Mouse (Mus musculus) heart, embryonic 16.5 days (tissue): ENCODE data around the gene Copz2. TPM values are rescaled to one million over a fixed set of nuclear protein-coding genes. Genes with fewer than 3 reads are reported as not detected.

Experiments used
- ATAC-seq: fragments of 200-750 bp; cut with Nextera tagmentation; replicated peaks from 2 replicates; pipeline ENCODE4 v1.8.0; 2017; ENCODE audit warnings: moderate number of reproducible peaks; ENCODE audit not compliant: insufficient read depth, low FRiP score; ENCODE audit errors: extremely low read depth
- H3K27ac ChIP-seq: fragments of 300-500 bp; sonication (generic); 2 replicates; pipeline ENCODE4 v1.5.1; 2014; ENCODE audit warnings: mild to moderate bottlenecking, low read length, control low read depth, moderate library complexity
- H3K27me3 ChIP-seq: fragments of 300-500 bp; sonication (generic); 2 replicates; pipeline ENCODE4 v1.6.1; 2014; ENCODE audit warnings: low read length, mixed read lengths; ENCODE audit not compliant: control insufficient read depth, insufficient read depth
- H3K36me3 ChIP-seq: fragments of 300-500 bp; sonication (generic); 2 replicates; pipeline ENCODE4 v1.6.1; 2014; ENCODE audit not compliant: control insufficient read depth, insufficient read depth
- H3K4me1 ChIP-seq: fragments of 300-500 bp; sonication (generic); 2 replicates; pipeline ENCODE4 v1.6.1; 2014; ENCODE audit warnings: low read length, mixed read lengths; ENCODE audit not compliant: control insufficient read depth, insufficient read depth
- H3K4me2 ChIP-seq: fragments of 300-500 bp; sonication (generic); 2 replicates; pipeline ENCODE4 v1.6.1; 2014; ENCODE audit warnings: low read depth, mild to moderate bottlenecking, control low read depth, low read length
- H3K4me3 ChIP-seq: fragments of 300-500 bp; sonication (generic); 2 replicates; pipeline ENCODE4 v1.5.1; 2014; ENCODE audit warnings: mild to moderate bottlenecking, control low read depth, low read length
- H3K9ac ChIP-seq: fragments of 300-500 bp; sonication (generic); 2 replicates; pipeline ENCODE4 v1.6.1; 2014; ENCODE audit warnings: low read length, control low read depth
- H3K9me3 ChIP-seq: fragments of 300-500 bp; sonication (generic); replicated peaks from 2 replicates; pipeline ENCODE4 v1.6.1; 2016; ENCODE audit warnings: low read length; ENCODE audit not compliant: control insufficient read depth
- WGBS: fragments of 180-500 bp; shearing (Covaris S2); extraction: QIAGEN DNeasy Blood & Tissue Kit; methylation state at CpG from one replicate; pipeline ENCODE4 v1.1.7; 2014; 5-methylcytosine and 5-hydroxymethylcytosine counted together
- polyA plus RNA-seq: library from polyadenylated mRNA; unstranded; fragments of >200 nt; fragmentation: Nextera tagmentation; extraction: Ambion mirVana; gene quantifications from 2 replicates; pipeline ENCODE4 v1.2.1, GENCODE M21; 2015

The Copz2 gene
- polyA plus RNA-seq, 1 experiment from 2014 or later = 129 TPM

DNA sequence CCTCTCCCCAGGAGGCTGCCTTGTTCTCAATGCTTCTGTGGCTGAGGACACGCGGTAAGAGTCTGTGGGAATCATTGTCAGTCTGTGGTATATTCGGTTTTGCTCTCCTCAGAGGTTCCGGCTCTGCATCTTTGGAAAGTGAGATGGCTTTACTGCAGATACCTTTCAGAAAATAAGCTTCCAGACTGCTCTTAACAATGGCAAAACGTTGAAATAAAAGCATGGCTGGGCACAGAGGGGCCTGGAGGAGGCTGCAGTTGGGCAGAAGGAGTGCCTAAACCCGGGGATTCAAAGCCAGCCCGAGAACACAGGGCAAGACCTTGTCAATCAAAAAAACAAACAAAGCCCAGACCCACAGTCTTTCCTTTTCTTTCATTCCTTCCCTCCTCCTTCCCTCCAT is 29.7 kb downstream of the Copz2 start:
- H3K27me3 ChIP-seq = peaks cover 7% of the 10 kb centered on the region
- WGBS = 43% methylated on average over 7 of the region's 7 CpGs
- ATAC-seq = no peak
- H3K4me2 ChIP-seq = no peak overlapping the region
- no peaks in the 10 kb centered on the region for H3K9me3 ChIP-seq
- no peak overlapping the region for H3K4me3 ChIP-seq
- H3K36me3 ChIP-seq = no peaks in the 10 kb centered on the region
- H3K27ac ChIP-seq = no peak overlapping the region
- peaks cover 3% of the 10 kb centered on the region; the same call in 1 of the 2 replicates for H3K4me1 ChIP-seq
- H3K9ac ChIP-seq = no peak overlapping the region

DNA sequence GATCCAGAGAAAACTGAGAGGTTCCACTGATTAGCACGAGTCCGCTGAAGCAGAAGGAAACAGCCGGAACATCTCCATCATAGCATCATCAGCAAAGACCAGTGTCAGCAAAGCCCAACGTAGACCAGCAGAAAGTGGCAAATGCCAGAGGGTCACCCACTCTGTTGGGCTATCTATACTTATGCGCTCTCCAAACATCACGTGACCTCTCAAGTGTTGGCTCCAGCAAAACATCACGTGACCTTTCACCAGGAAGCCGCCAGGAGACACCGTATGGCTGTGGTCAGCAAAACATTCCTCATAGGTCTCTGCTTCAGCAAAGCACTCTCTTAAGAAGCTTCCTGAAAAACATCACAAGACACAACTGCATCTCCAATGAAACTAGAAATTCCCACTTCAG is 30.6 kb downstream of the Copz2 start:
- ATAC-seq = no peak
- WGBS = 51% methylated on average over 9 of the region's 9 CpGs
- H3K4me1 ChIP-seq = peaks cover 3% of the 10 kb centered on the region; the same call in 1 of the 2 replicates
- H3K36me3 ChIP-seq = no peaks in the 10 kb centered on the region
- no peak overlapping the region for H3K9ac ChIP-seq
- H3K4me2 ChIP-seq = no peak overlapping the region
- peaks cover 2% of the 10 kb centered on the region; the same call in 1 of the 2 replicates for H3K27me3 ChIP-seq
- H3K4me3 ChIP-seq = no peak overlapping the region
- no peaks in the 10 kb centered on the region for H3K9me3 ChIP-seq
- no peak overlapping the region for H3K27ac ChIP-seq

DNA sequence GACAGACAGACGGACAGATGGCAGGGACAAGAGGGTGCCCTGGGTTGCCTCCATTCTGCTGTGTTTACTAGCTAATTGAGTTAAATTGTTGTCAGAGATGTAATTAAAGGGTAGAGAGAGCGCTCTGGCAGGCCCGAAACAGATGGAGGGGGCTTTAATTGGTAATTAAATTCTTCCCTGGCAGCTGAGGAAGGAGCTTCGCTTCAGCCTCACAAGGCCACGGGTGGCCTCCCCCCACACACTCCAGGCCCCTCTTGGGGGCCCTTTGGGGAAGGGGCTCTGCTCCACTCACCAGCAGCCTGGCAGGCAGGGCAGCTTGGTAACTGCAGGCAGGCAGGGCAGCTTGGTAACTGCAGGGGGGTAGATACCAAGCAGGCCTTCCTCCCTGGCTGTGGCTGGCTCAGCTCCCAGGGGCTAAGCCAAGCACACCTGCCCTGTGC is 36.3 kb downstream of the Copz2 start:
- Histone ChIP-seq H3K9ac (no peak overlapping the region), H3K9me3 (no peaks in the 10 kb centered on the region), H3K4me1 (no peaks in the 10 kb centered on the region), H3K27me3 (no peaks in the 10 kb centered on the region), H3K4me2 (no peak overlapping the region), H3K4me3 (no peak overlapping the region), H3K36me3 (no peaks in the 10 kb centered on the region), H3K27ac (no peak overlapping the region)
- ATAC-seq = no peak
- 66% methylated on average over 5 of the region's 5 CpGs for WGBS

- no peaks in the 10 kb centered on the region for H3K36me3 ChIP-seq
- H3K4me3 ChIP-seq = no peak overlapping the region
- no peaks in the 10 kb centered on the region for H3K4me1 ChIP-seq
- no peak overlapping the region for H3K9ac ChIP-seq
- no peak for ATAC-seq
- H3K9me3 ChIP-seq = no peaks in the 10 kb centered on the region
- H3K27ac ChIP-seq = no peak overlapping the region
- no peak overlapping the region for H3K4me2 ChIP-seq
- no peaks in the 10 kb centered on the region for H3K27me3 ChIP-seq
- 73% methylated on average over 8 of the region's 8 CpGs for WGBS
Measured at GRCm38 (mm10) chr11:96886942-96887546, 37.4 kb downstream of the Copz2 start.

GRCm38 (mm10) chr11:96891784-96892527 is 42.3 kb downstream of the Copz2 start:
- Histone ChIP-seq H3K27me3 (peaks cover 3% of the 10 kb centered on the region; the same call in 1 of the 2 replicates), H3K9ac (no peak overlapping the region), H3K36me3 (no peaks in the 10 kb centered on the region), H3K4me1 (no peaks in the 10 kb centered on the region), H3K27ac (no peak overlapping the region), H3K4me3 (no peak overlapping the region), H3K9me3 (no peaks in the 10 kb centered on the region), H3K4me2 (no peak overlapping the region)
- 55% methylated on average over 14 of the region's 14 CpGs for whole genome bisulfite sequencing
- ATAC-seq = no peak

DNA sequence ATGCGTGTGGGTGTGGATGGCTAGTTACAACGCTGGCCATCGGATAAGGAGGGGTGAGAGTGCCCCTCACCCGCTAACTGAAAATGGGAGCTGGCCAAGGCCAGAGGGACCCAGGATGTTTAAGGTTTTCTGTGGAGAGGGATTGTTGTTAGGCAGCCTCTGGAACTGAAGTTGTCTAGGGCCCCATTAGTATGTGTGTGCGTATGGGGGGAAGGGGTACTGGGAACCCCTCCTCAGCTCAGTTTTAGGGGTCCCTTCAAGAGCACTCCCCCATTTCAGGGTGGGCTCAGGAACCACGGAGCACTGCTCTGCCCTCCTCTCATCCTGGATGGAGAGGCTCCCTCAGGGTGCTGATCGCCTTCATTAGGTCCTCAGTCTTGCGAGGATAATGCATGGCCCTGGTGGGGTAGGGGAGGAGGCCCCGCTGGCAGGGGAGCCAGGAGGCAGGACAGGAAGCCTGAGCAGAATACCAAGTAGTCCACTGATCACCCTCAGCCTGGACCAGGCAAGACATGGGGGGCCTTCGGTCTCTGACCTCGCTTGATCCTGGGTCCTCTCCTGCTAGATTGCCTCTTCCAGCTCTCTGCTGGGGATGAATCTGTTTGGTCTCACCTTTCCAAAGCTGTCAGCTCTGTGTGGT is 43.7 kb downstream of the Copz2 start:
- Histone ChIP-seq H3K27me3 (peaks cover 3% of the 10 kb centered on the region; the same call in 1 of the 2 replicates), H3K4me3 (no peak overlapping the region), H3K9me3 (no peaks in the 10 kb centered on the region), H3K27ac (no peak overlapping the region), H3K9ac (no peak overlapping the region), H3K4me1 (no peaks in the 10 kb centered on the region), H3K4me2 (no peak overlapping the region), H3K36me3 (no peaks in the 10 kb centered on the region)
- 66% methylated on average over 11 of the region's 11 CpGs for WGBS
- ATAC-seq = no peak

DNA sequence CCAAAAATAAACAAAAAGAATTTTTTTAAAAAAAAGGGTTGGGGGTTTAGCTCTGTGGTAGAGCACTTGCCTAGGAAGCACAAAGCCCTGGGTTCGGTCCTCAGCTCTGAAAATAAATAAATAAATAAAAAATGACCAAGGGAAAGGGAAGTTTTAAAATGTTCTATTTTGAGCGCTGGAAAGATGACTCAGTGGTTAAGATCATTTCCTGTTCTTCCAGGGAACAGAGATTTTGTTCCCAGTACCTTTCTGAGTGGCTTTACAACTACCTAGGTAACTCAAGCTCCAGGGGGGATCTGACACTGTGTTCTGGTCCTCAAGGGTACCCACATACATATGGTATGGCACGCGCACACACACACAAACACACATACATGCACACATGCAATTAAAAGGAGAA is 46.2 kb downstream of the Copz2 start:
- H3K4me3 ChIP-seq = no peak overlapping the region
- H3K4me1 ChIP-seq = no peaks in the 10 kb centered on the region
- H3K36me3 ChIP-seq = no peaks in the 10 kb centered on the region
- H3K4me2 ChIP-seq = no peak overlapping the region
- no peak overlapping the region for H3K9ac ChIP-seq
- WGBS = 64% methylated on average over 4 of the region's 4 CpGs
- no peak for ATAC-seq
- H3K9me3 ChIP-seq = no peaks in the 10 kb centered on the region
- peaks cover 3% of the 10 kb centered on the region; the same call in 1 of the 2 replicates for H3K27me3 ChIP-seq
- H3K27ac ChIP-seq = no peak overlapping the region

GRCm38 (mm10) chr11:96899449-96900306 is 50.0 kb downstream of the Copz2 start:
- H3K9me3 ChIP-seq = no peaks in the 10 kb centered on the region
- no peak overlapping the region for H3K4me2 ChIP-seq
- no peaks in the 10 kb centered on the region for H3K36me3 ChIP-seq
- no peak for ATAC-seq
- no peak overlapping the region for H3K4me3 ChIP-seq
- 59% methylated on average over 13 of the region's 13 CpGs for WGBS
- H3K9ac ChIP-seq = no peak overlapping the region
- H3K4me1 ChIP-seq = peaks cover 10% of the 10 kb centered on the region
- H3K27ac ChIP-seq = no peak overlapping the region
- H3K27me3 ChIP-seq = no peaks in the 10 kb centered on the region
